Mouse (Mus musculus) forebrain, embryonic 10.5 days (tissue): ENCODE measurements around the gene Ppp3ca. TPM values are rescaled to one million over a fixed set of nuclear protein-coding genes. Genes with fewer than 3 reads are reported as not detected.
"Not testable (repeated sequence)": the region's sequence is repeated elsewhere in the genome, so short reads cannot be mapped to it uniquely, and the experiment has no call there.

Experiments used
- DNase-seq: peaks from one replicate; pipeline ENCODE4 v3.0.0-alpha.2; 2017; ENCODE audit warnings: low spot score; ENCODE audit errors: extremely low spot score
- H3K27ac ChIP-seq: fragments of 300-500 bp; sonication (generic); 2 replicates; pipeline ENCODE4 v1.5.1; 2016; ENCODE audit warnings: mild to moderate bottlenecking
- H3K27me3 ChIP-seq: fragments of 300-500 bp; sonication (generic); 2 replicates; pipeline ENCODE4 v1.6.1; 2016; ENCODE audit warnings: mild to moderate bottlenecking; ENCODE audit not compliant: poor library complexity, severe bottlenecking
- H3K36me3 ChIP-seq: fragments of 300-500 bp; sonication (generic); replicated peaks from 2 replicates; pipeline ENCODE4 v1.6.1; 2016; ENCODE audit warnings: mild to moderate bottlenecking, moderate library complexity
- H3K4me1 ChIP-seq: fragments of 300-500 bp; sonication (generic); 2 replicates; pipeline ENCODE4 v1.6.1; 2016
- H3K4me3 ChIP-seq: fragments of 300-500 bp; sonication (generic); 2 replicates; pipeline ENCODE4 v1.5.1; 2016; ENCODE audit warnings: mild to moderate bottlenecking, moderate library complexity
- H3K9me3 ChIP-seq: fragments of 300-500 bp; sonication (generic); 2 replicates; pipeline ENCODE4 v1.6.1; 2016; ENCODE audit warnings: mild to moderate bottlenecking, moderate library complexity
- WGBS: fragments of 180-500 bp; shearing (Covaris S2); methylation state at CpG from one replicate; pipeline ENCODE4 v1.1.7; 2016; 5-methylcytosine and 5-hydroxymethylcytosine counted together
- polyA plus RNA-seq: library from polyadenylated mRNA; unstranded; fragments of >200 nt; fragmentation: Nextera tagmentation; extraction: Ambion mirVana; gene quantifications from 2 replicates; pipeline ENCODE4 v1.2.1, GENCODE M21; 2016

The Ppp3ca gene
- polyA plus RNA-seq, 1 experiment from 2014 or later: 28.7 TPM

GRCm38 (mm10) chr3:136697626-136698191 lies 27.8 kb downstream of the Ppp3ca start:
- H3K4me1 ChIP-seq: no peaks in the 10 kb centered on the region
- WGBS: 88% methylated on average over 3 of the region's 3 CpGs

GRCm38 (mm10) chr3:136699711-136700110 lies 29.8 kb downstream of the Ppp3ca start:
- not testable (repeated sequence) for DNase-seq, H3K27ac ChIP-seq, H3K27me3 ChIP-seq, H3K4me1 ChIP-seq, H3K36me3 ChIP-seq, H3K4me3 ChIP-seq, H3K9me3 ChIP-seq

More at GRCm38 (mm10) chr3:136697626-136698191, 27.8 kb downstream of the Ppp3ca start:
- H3K27me3 ChIP-seq: no peaks in the 10 kb centered on the region
- DNase-seq: no peak
- no peak overlapping the region for H3K4me3 ChIP-seq
- H3K9me3 ChIP-seq: no peaks in the 10 kb centered on the region
- no peak overlapping the region for H3K27ac ChIP-seq
- H3K36me3 ChIP-seq: no peaks in the 10 kb centered on the region

GRCm38 (mm10) chr3:136700447-136701009 lies 30.6 kb downstream of the Ppp3ca start:
- WGBS: 86% methylated on average over 11 of the region's 11 CpGs
- H3K27ac ChIP-seq: no peak overlapping the region
- no peaks in the 10 kb centered on the region for H3K36me3 ChIP-seq
- no peaks in the 10 kb centered on the region for H3K9me3 ChIP-seq
- no peaks in the 10 kb centered on the region for H3K27me3 ChIP-seq
- H3K4me1 ChIP-seq: peaks cover 12% of the 10 kb centered on the region
- H3K4me3 ChIP-seq: no peak overlapping the region
- no peak for DNase-seq

GRCm38 (mm10) chr3:136702861-136703260 lies 32.9 kb downstream of the Ppp3ca start:
- Histone ChIP-seq H3K4me1 (peaks cover 35% of the 10 kb centered on the region), H3K27ac (no peak overlapping the region), H3K27me3 (no peaks in the 10 kb centered on the region), H3K4me3 (no peak overlapping the region), H3K9me3 (no peaks in the 10 kb centered on the region), H3K36me3 (no peaks in the 10 kb centered on the region)
- WGBS: 96% methylated on average over 2 of the region's 2 CpGs
- no peak for DNase-seq

GRCm38 (mm10) chr3:136704515-136705247 lies 34.8 kb downstream of the Ppp3ca start:
- Histone ChIP-seq H3K9me3 (no peaks in the 10 kb centered on the region), H3K36me3 (no peaks in the 10 kb centered on the region), H3K27me3 (no peaks in the 10 kb centered on the region), H3K27ac (no peak overlapping the region), H3K4me1 (peaks cover 42% of the 10 kb centered on the region), H3K4me3 (no peak overlapping the region)
- no peak for DNase-seq
- 86% methylated on average over 12 of the region's 12 CpGs for WGBS

GRCm38 (mm10) chr3:136706048-136706447 lies 36.1 kb downstream of the Ppp3ca start:
- DNase-seq: no peak
- peaks cover 42% of the 10 kb centered on the region for H3K4me1 ChIP-seq
- WGBS: 77% methylated on average over 4 of the region's 4 CpGs

GRCm38 (mm10) chr3:136706771-136707170 lies 36.8 kb downstream of the Ppp3ca start:
- Histone ChIP-seq H3K4me1 (peaks cover 42% of the 10 kb centered on the region), H3K27ac (no peak overlapping the region), H3K36me3 (no peaks in the 10 kb centered on the region), H3K27me3 (no peaks in the 10 kb centered on the region), H3K4me3 (no peak overlapping the region), H3K9me3 (no peaks in the 10 kb centered on the region)
- WGBS: 83% methylated on average over 7 of the region's 7 CpGs
- DNase-seq: no peak

More at GRCm38 (mm10) chr3:136706048-136706447, 36.1 kb downstream of the Ppp3ca start:
- no peak overlapping the region for H3K4me3 ChIP-seq
- no peaks in the 10 kb centered on the region for H3K36me3 ChIP-seq
- no peaks in the 10 kb centered on the region for H3K27me3 ChIP-seq
- no peaks in the 10 kb centered on the region for H3K9me3 ChIP-seq
- H3K27ac ChIP-seq: no peak overlapping the region

- peaks cover 42% of the 10 kb centered on the region for H3K4me1 ChIP-seq
- no peaks in the 10 kb centered on the region for H3K36me3 ChIP-seq
- H3K9me3 ChIP-seq: no peaks in the 10 kb centered on the region
- H3K27me3 ChIP-seq: no peaks in the 10 kb centered on the region
- 53% methylated on average over 3 of the region's 3 CpGs for WGBS
- DNase-seq: no peak
- H3K27ac ChIP-seq: no peak overlapping the region
- no peak overlapping the region for H3K4me3 ChIP-seq
These were observed 37.5 kb downstream of the Ppp3ca start for GRCm38 (mm10) chr3:136707222-136708019.

GRCm38 (mm10) chr3:136708230-136708629 lies 38.3 kb downstream of the Ppp3ca start:
- H3K9me3 ChIP-seq: no peaks in the 10 kb centered on the region

GRCm38 (mm10) chr3:136710310-136710906 lies 40.5 kb downstream of the Ppp3ca start:
- WGBS: 87% methylated on average over 10 of the region's 10 CpGs

More at GRCm38 (mm10) chr3:136708230-136708629, 38.3 kb downstream of the Ppp3ca start:
- Histone ChIP-seq H3K4me1 (peaks cover 42% of the 10 kb centered on the region), H3K27me3 (no peaks in the 10 kb centered on the region), H3K4me3 (no peak overlapping the region), H3K36me3 (no peaks in the 10 kb centered on the region), H3K27ac (no peak overlapping the region)
- DNase-seq: no peak
- WGBS: 69% methylated on average over 1 of the region's 1 CpGs

GRCm38 (mm10) chr3:136714307-136715039 lies 44.5 kb downstream of the Ppp3ca start:
- H3K9me3 ChIP-seq: no peaks in the 10 kb centered on the region
- H3K4me3 ChIP-seq: no peak overlapping the region
- H3K36me3 ChIP-seq: no peaks in the 10 kb centered on the region
- no peaks in the 10 kb centered on the region for H3K27me3 ChIP-seq
- no peaks in the 10 kb centered on the region for H3K4me1 ChIP-seq
- no peak overlapping the region for H3K27ac ChIP-seq
- no peak for DNase-seq
- WGBS: 95% methylated on average over 4 of the region's 4 CpGs

More at GRCm38 (mm10) chr3:136710310-136710906, 40.5 kb downstream of the Ppp3ca start:
- H3K27ac ChIP-seq: no peak overlapping the region
- H3K4me1 ChIP-seq: peaks cover 32% of the 10 kb centered on the region
- no peaks in the 10 kb centered on the region for H3K36me3 ChIP-seq
- DNase-seq: no peak
- no peaks in the 10 kb centered on the region for H3K9me3 ChIP-seq
- no peak overlapping the region for H3K4me3 ChIP-seq
- H3K27me3 ChIP-seq: no peaks in the 10 kb centered on the region

GRCm38 (mm10) chr3:136716247-136716646 lies 46.3 kb downstream of the Ppp3ca start:
- Histone ChIP-seq H3K27ac (no peak overlapping the region), H3K9me3 (no peaks in the 10 kb centered on the region), H3K4me1 (peaks cover 2% of the 10 kb centered on the region), H3K36me3 (no peaks in the 10 kb centered on the region), H3K4me3 (no peak overlapping the region), H3K27me3 (no peaks in the 10 kb centered on the region)
- 87% methylated on average over 6 of the region's 6 CpGs for WGBS
- DNase-seq: no peak
